Mouse (Mus musculus) forebrain, embryonic 11.5 days (tissue): ENCODE measurements around the gene Arcn1. TPM values are rescaled to one million over a fixed set of nuclear protein-coding genes. Genes with fewer than 3 reads are reported as not detected.

Experiments used
- ATAC-seq: fragments of 200-750 bp; cut with Nextera tagmentation; replicated peaks from 2 replicates; pipeline ENCODE4 v1.8.0; 2017; ENCODE audit warnings: moderate TSS enrichment; ENCODE audit not compliant: low FRiP score
- DNase-seq: peaks from one replicate; pipeline ENCODE4 v3.0.0-alpha.2; 2017; ENCODE audit warnings: low spot score
- H3K27ac ChIP-seq: fragments of 300-500 bp; sonication (generic); 2 replicates; pipeline ENCODE4 v1.5.1; 2014; ENCODE audit warnings: low read depth, low read length
- H3K27me3 ChIP-seq: fragments of 300-500 bp; sonication (generic); 2 replicates; pipeline ENCODE4 v1.6.1; 2014; ENCODE audit warnings: mild to moderate bottlenecking, low read length, mixed read lengths; ENCODE audit not compliant: control insufficient read depth, insufficient read depth
- H3K36me3 ChIP-seq: fragments of 300-500 bp; sonication (generic); 2 replicates; pipeline ENCODE4 v1.6.1; 2014; ENCODE audit warnings: mild to moderate bottlenecking, low read length, moderate library complexity, mixed read lengths; ENCODE audit not compliant: control insufficient read depth, insufficient read depth
- H3K4me1 ChIP-seq: fragments of 300-500 bp; sonication (generic); replicated peaks from 2 replicates; pipeline ENCODE4 v1.6.1; 2014; ENCODE audit warnings: low read length, mixed read lengths; ENCODE audit not compliant: control insufficient read depth, insufficient read depth
- H3K4me2 ChIP-seq: fragments of 300-500 bp; sonication (generic); 2 replicates; pipeline ENCODE4 v1.6.1; 2014; ENCODE audit warnings: low read depth, mild to moderate bottlenecking, low read length, moderate library complexity, mixed read lengths; ENCODE audit not compliant: severe bottlenecking
- H3K4me3 ChIP-seq: fragments of 300-500 bp; sonication (generic); 2 replicates; pipeline ENCODE4 v1.5.1; 2014; ENCODE audit warnings: low read depth, low read length
- H3K9ac ChIP-seq: fragments of 300-500 bp; sonication (generic); 2 replicates; pipeline ENCODE4 v1.6.1; 2014; ENCODE audit warnings: low read length
- H3K9me3 ChIP-seq: fragments of 300-500 bp; sonication (generic); 2 replicates; pipeline ENCODE4 v1.6.1; 2016; ENCODE audit warnings: low read length, mixed read lengths; ENCODE audit not compliant: control insufficient read depth
- WGBS: fragments of 180-500 bp; shearing (Covaris S2); extraction: QIAGEN DNeasy Blood & Tissue Kit; methylation state at CpG from one replicate; pipeline ENCODE4 v1.1.7; 2014; 5-methylcytosine and 5-hydroxymethylcytosine counted together
- polyA plus RNA-seq: library from polyadenylated mRNA; unstranded; fragments of >200 nt; fragmentation: Nextera tagmentation; extraction: Ambion mirVana; gene quantifications from 2 replicates; pipeline ENCODE4 v1.2.1, GENCODE M21; 2014

The Arcn1 gene
- polyA plus RNA-seq, 1 experiment from 2014 or later: 185 TPM

GRCm38 (mm10) chr9:44724665-44725064 lies 43.0 kb downstream of the Arcn1 start:
- Histone ChIP-seq H3K4me1 (peaks cover 35% of the 10 kb centered on the region), H3K27ac (no peak overlapping the region), H3K9ac (no peak overlapping the region), H3K9me3 (no peaks in the 10 kb centered on the region), H3K4me2 (no peak overlapping the region), H3K4me3 (no peak overlapping the region), H3K36me3 (no peaks in the 10 kb centered on the region), H3K27me3 (no peaks in the 10 kb centered on the region)
- DNase-seq: no peak
- ATAC-seq: no peak
- 70% methylated on average over 2 of the region's 2 CpGs for WGBS

DNA sequence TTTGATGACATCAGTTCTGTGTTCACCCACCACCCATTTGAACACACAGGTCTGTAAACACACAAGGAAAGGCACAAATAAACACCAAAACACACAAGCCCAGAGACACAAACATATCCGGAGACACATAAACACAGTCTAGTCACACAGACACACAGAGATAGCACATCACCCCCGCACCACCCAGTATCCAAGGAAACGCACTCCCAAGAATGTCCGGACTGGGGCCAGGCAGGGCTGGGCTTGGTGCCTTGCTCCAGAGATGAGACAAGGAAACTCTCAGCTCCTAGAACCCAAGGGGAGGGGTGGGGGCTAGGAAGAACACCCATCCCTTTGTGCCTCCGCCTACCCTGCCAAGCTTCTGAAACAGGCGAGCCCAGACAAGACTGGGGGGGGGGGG lies 43.4 kb downstream of the Arcn1 start:
- H3K27me3 ChIP-seq: no peaks in the 10 kb centered on the region
- 73% methylated on average over 6 of the region's 6 CpGs for WGBS
- no peak overlapping the region for H3K4me2 ChIP-seq
- DNase-seq (no peak), ATAC-seq (no peak)
- H3K9ac ChIP-seq: no peak overlapping the region
- H3K36me3 ChIP-seq: no peaks in the 10 kb centered on the region
- no peaks in the 10 kb centered on the region for H3K9me3 ChIP-seq
- peaks cover 40% of the 10 kb centered on the region for H3K4me1 ChIP-seq
- H3K27ac ChIP-seq: no peak overlapping the region
- H3K4me3 ChIP-seq: no peak overlapping the region

DNA sequence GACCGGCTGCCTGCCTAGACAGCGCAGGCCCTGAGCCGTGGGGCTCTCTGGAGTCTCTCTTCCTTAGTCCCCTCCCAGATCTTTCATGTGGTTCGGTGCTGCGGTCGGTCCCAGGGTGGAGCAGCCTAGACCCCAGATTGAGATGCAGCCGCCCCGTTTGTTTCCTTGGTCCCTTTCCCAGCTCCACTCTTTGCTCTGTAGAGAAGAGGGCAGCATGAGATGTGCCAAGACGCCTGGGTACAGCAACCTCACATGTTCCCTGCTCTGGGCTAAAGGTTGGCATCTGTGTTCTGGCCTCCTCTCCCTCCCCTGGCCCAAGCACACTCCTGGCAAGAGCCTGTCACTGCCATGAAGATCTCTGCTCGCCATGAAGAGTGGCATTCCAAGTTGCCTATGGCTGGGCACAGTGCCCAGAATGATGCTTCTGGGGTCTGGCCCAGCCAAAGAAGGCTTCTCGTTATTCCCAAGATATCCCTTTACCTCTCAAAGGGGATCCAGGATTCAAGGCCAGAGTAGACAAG lies 44.1 kb downstream of the Arcn1 start:
- H3K27me3 ChIP-seq: no peaks in the 10 kb centered on the region
- H3K36me3 ChIP-seq: no peaks in the 10 kb centered on the region
- 85% methylated on average over 11 of the region's 11 CpGs for WGBS
- H3K4me3 ChIP-seq: no peak overlapping the region
- H3K27ac ChIP-seq: no peak overlapping the region; the same call in 1 of the 2 replicates
- peaks cover 41% of the 10 kb centered on the region for H3K4me1 ChIP-seq
- H3K4me2 ChIP-seq: no peak overlapping the region
- H3K9me3 ChIP-seq: no peaks in the 10 kb centered on the region
- no peak for ATAC-seq
- no peak overlapping the region for H3K9ac ChIP-seq
- no peak for DNase-seq

DNA sequence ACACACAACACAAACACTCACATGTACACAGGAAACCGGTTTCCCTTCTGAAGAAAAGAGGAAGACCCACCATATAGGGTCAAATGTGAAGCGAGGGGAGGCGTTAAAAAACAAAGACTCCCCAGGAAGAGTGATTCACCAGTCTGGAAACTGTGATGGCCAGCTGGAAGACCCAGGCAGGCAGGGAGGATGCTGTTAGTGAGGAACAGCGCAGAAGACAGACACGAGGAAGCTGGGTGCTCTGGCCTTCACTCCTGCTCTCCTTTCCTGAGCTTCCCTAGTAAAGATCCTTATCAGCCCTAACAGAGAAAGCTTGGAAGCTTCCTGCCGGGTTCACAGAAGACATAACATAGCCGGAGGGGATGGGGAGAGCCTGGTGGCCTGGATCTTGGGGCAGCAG lies 44.6 kb downstream of the Arcn1 start:
- peaks cover 41% of the 10 kb centered on the region for H3K4me1 ChIP-seq
- no peaks in the 10 kb centered on the region for H3K9me3 ChIP-seq
- ATAC-seq (no peak), DNase-seq (no peak)
- H3K27ac ChIP-seq: no peak overlapping the region; the same call in 1 of the 2 replicates
- H3K36me3 ChIP-seq: no peaks in the 10 kb centered on the region
- WGBS: 56% methylated on average over 7 of the region's 7 CpGs
- H3K9ac ChIP-seq: no peak overlapping the region
- H3K4me3 ChIP-seq: no peak overlapping the region
- H3K27me3 ChIP-seq: no peaks in the 10 kb centered on the region
- no peak overlapping the region for H3K4me2 ChIP-seq

- no peaks in the 10 kb centered on the region for H3K27me3 ChIP-seq
- H3K4me1 ChIP-seq: peaks cover 40% of the 10 kb centered on the region
Observed at GRCm38 (mm10) chr9:44722575-44722974, 45.1 kb downstream of the Arcn1 start.

DNA sequence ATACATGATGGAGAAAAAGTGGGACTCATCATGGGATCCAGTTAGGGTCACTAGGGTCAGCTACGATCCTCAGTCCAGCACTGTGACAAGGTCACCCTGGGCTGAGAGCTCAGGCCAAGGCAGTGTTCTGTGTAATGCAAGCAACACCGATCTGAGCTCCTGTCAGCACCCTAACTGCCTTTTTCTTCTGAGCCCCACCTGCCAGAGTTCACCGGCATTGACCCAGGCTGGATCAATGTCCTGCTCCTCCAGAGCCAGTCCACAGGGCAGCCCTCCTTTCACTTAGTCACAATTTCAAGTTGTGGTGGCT lies 45.8 kb downstream of the Arcn1 start:
- Histone ChIP-seq H3K4me3 (peak overlapping the region; percentile 65; the same call in 1 of the 2 replicates), H3K4me1 (peaks cover 37% of the 10 kb centered on the region), H3K4me2 (peak overlapping the region; percentile 58; the same call in 1 of the 2 replicates), H3K36me3 (no peaks in the 10 kb centered on the region), H3K27me3 (no peaks in the 10 kb centered on the region), H3K9me3 (no peaks in the 10 kb centered on the region), H3K9ac (peak overlapping the region; percentile 91; the same call in 1 of the 2 replicates), H3K27ac (no peak overlapping the region)
- 84% methylated on average over 3 of the region's 3 CpGs for WGBS
- DNase-seq (no peak), ATAC-seq (no peak)

More at GRCm38 (mm10) chr9:44722575-44722974, 45.1 kb downstream of the Arcn1 start:
- Histone ChIP-seq H3K9me3 (no peaks in the 10 kb centered on the region), H3K36me3 (no peaks in the 10 kb centered on the region), H3K4me2 (no peak overlapping the region), H3K9ac (no peak overlapping the region), H3K4me3 (no peak overlapping the region), H3K27ac (no peak overlapping the region)
- DNase-seq (no peak), ATAC-seq (no peak)
- WGBS: 78% methylated on average over 7 of the region's 7 CpGs

GRCm38 (mm10) chr9:44721154-44721876 lies 46.3 kb downstream of the Arcn1 start:
- Histone ChIP-seq H3K27ac (peak overlapping the region; percentile 51), H3K4me1 (peaks cover 32% of the 10 kb centered on the region), H3K4me3 (peak overlapping the region; percentile 65), H3K9ac (peak overlapping the region; percentile 91), H3K4me2 (peak overlapping the region; percentile 58), H3K27me3 (no peaks in the 10 kb centered on the region), H3K36me3 (no peaks in the 10 kb centered on the region; the same call in 1 of the 2 replicates), H3K9me3 (no peaks in the 10 kb centered on the region)
- DNase-seq: peak; percentile 92
- WGBS: 1% methylated on average over 40 of the region's 40 CpGs
- peak; percentile 88 for ATAC-seq

DNA sequence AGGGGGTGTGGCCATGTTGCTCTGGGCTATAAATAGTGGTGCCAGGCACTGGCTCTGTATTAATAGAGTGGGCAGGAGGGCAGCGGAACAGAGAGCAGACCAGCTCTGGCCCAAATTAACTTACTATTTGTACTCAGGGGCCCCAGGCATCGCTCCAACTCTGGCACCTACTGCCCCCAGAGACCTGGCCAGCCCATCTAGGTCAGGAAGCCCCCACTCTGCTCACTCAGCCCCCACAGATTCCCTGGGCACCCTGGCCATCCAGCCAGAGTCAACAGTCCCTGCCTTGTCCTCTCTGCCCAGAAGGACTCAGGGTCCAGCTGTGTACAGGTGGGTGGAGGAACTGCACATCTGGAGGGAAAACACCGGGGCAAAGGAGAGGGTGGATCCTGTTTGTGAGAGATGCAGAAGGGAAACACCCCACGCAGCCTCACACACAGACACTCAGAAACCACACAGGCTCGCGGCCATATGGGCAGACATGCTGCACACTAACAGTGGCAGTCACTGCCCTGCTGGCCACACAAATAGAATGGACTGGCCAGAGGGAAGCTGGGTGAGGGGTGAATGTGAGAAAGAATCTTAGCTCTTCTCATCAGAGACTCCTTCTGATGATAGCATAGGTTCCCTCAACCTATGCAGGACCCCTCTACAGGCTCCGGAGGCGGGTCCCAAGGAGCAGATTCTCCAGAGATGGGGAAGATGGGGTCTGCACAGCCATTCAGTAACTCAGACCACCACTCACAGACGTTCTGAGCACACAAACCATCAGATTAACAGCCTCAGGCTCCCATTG lies 47.1 kb downstream of the Arcn1 start:
- ATAC-seq: peak; percentile 43
- H3K4me1 ChIP-seq: peaks cover 27% of the 10 kb centered on the region; the same call in 1 of the 2 replicates
- no peaks in the 10 kb centered on the region for H3K27me3 ChIP-seq

More for the DNA sequence above, 47.1 kb downstream of the Arcn1 start:
- DNase-seq: no peak
- H3K36me3 ChIP-seq: no peaks in the 10 kb centered on the region; the same call in 1 of the 2 replicates
- peak overlapping the region; percentile 58 for H3K4me2 ChIP-seq
- peak overlapping the region; percentile 91 for H3K9ac ChIP-seq
- H3K4me3 ChIP-seq: peak overlapping the region; percentile 65
- peak overlapping the region; percentile 51 for H3K27ac ChIP-seq
- no peaks in the 10 kb centered on the region for H3K9me3 ChIP-seq
- 21% methylated on average over 9 of the region's 9 CpGs for WGBS
